Mouse (Mus musculus) forebrain, embryonic 14.5 days (tissue): ENCODE results near the gene Stard3. TPM values are rescaled to one million over a fixed set of nuclear protein-coding genes. Genes with fewer than 3 reads are reported as not detected.

ENCODE experiments used
- ATAC-seq: fragments of 200-750 bp; cut with Nextera tagmentation; 2 replicates; pipeline ENCODE4 v1.8.0; 2017; ENCODE audit warnings: mild to moderate bottlenecking, moderate library complexity
- DNase-seq: peaks from one replicate; pipeline ENCODE4 v3.0.0-alpha.2; 2015; ENCODE audit warnings: low spot score
- H3K27ac ChIP-seq: fragments of 300-500 bp; sonication (generic); 2 replicates; pipeline ENCODE4 v1.5.1; 2014; ENCODE audit warnings: low read depth, mild to moderate bottlenecking, control low read depth, low read length, moderate library complexity
- H3K27me3 ChIP-seq: fragments of 300-500 bp; sonication (generic); replicated peaks from 2 replicates; pipeline ENCODE4 v1.6.1; 2014; ENCODE audit warnings: low read length, control low read depth, mixed read lengths; ENCODE audit not compliant: control insufficient read depth, insufficient read depth
- H3K36me3 ChIP-seq: fragments of 300-500 bp; sonication (generic); 2 replicates; pipeline ENCODE4 v1.6.1; 2014; ENCODE audit warnings: low read length, control low read depth; ENCODE audit not compliant: control insufficient read depth, insufficient read depth
- H3K4me1 ChIP-seq: fragments of 300-500 bp; sonication (generic); 2 replicates; pipeline ENCODE4 v1.6.1; 2014; ENCODE audit warnings: antibody characterized with exemption, low read length, control low read depth; ENCODE audit not compliant: control insufficient read depth, insufficient read depth
- H3K4me2 ChIP-seq: fragments of 300-500 bp; sonication (generic); 2 replicates; pipeline ENCODE4 v1.6.1; 2014; ENCODE audit warnings: mild to moderate bottlenecking, control low read depth, low read length
- H3K4me3 ChIP-seq: fragments of 300-500 bp; sonication (generic); 2 replicates; pipeline ENCODE4 v1.5.1; 2014; ENCODE audit warnings: low read depth, low read length, control low read depth
- H3K9ac ChIP-seq: fragments of 300-500 bp; sonication (generic); 2 replicates; pipeline ENCODE4 v1.6.1; 2014; ENCODE audit warnings: mild to moderate bottlenecking, low read length, control low read depth, moderate library complexity
- H3K9me3 ChIP-seq: fragments of 300-500 bp; sonication (generic); replicated peaks from 2 replicates; pipeline ENCODE4 v1.6.1; 2016; ENCODE audit warnings: low read length, control low read depth, mixed read lengths; ENCODE audit not compliant: control insufficient read depth
- WGBS: fragments of 180-500 bp; shearing (Covaris S2); extraction: QIAGEN DNeasy Blood & Tissue Kit; methylation state at CpG from one replicate; pipeline ENCODE4 v1.1.7; 2014; 5-methylcytosine and 5-hydroxymethylcytosine counted together
- polyA plus RNA-seq: library from polyadenylated mRNA; unstranded; fragments of >200 nt; fragmentation: Nextera tagmentation; extraction: Ambion mirVana; gene quantifications from 2 replicates; pipeline ENCODE4 v1.2.1, GENCODE M21; 2014

Gene Stard3
- polyA plus RNA-seq, 1 experiment from 2014 or later: 43.8 TPM

DNA sequence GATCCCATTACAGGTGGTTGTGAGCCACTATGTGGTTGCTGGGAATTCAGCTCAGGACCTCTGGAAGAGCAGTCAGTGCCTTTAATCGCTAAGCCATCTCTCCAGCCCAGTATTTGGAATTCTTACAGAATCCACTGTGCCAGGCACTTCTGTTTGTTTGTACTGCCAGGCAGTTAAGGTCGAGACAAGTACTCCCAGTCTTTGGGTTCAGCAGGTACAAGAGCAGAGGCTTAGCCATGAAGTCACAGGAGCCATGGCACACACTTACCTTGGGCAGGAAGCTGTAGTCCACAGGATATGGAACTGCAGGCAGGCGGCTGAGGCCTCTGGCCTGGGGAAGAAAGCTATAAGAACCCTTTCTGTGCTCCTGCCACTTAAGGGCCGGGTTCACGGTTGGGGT, 5.6 kb downstream of the Stard3 start:
- 83% methylated on average over 5 of the region's 5 CpGs for WGBS

DNA sequence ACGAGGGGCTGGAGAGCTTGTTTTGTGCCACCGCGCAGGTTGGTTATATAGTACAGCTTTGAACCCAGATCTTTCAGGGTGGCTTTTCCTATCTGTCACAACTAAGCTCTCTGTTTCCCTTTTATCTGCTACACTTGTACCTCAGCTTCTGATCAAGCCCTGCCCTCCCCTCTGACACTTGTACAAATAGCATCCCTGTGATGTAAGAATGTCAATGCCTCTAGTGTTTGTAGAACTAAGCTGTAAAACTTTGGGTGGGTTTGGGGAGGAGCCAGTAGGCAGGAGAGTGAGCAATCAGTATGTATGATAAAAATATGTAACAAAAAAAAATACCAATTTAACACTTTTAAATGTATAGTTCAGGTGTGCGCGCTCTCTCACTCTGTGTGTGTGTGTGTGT, 6.2 kb downstream of the Stard3 start:
- WGBS: 92% methylated on average over 5 of the region's 5 CpGs
- Histone ChIP-seq H3K4me3 (no peak overlapping the region), H3K27ac (no peak overlapping the region), H3K4me1 (peaks cover 6% of the 10 kb centered on the region), H3K27me3 (no peaks in the 10 kb centered on the region), H3K4me2 (no peak overlapping the region), H3K9me3 (no peaks in the 10 kb centered on the region), H3K9ac (no peak overlapping the region), H3K36me3 (no peaks in the 10 kb centered on the region)
- no peak for ATAC-seq
- no peak for DNase-seq

More for the DNA sequence above, 5.6 kb downstream of the Stard3 start:
- Histone ChIP-seq H3K36me3 (no peaks in the 10 kb centered on the region), H3K4me3 (no peak overlapping the region), H3K27me3 (no peaks in the 10 kb centered on the region), H3K27ac (no peak overlapping the region), H3K4me1 (peaks cover 12% of the 10 kb centered on the region), H3K4me2 (no peak overlapping the region), H3K9ac (no peak overlapping the region), H3K9me3 (no peaks in the 10 kb centered on the region)
- DNase-seq: no peak
- ATAC-seq: no peak

DNA sequence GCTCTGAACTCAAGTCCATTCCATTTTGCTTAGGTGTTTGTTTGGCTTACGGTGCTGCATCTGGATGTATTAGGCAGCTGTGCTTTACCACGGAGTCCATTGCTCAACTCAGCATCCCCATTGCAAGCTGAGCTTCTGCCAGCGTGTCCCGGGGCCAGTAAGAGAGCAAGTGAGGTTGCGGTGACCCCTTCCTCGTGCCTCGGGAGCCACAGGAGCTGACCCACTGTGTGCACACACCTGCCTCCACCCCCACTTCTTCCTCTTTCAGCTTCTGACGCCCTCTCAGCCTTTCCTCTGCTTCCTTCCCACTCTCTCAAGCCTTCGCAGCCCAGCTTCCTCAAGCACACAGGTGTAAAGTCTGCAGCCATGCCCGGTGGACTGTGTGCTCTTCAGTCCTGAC, 8.1 kb downstream of the Stard3 start:
- Histone ChIP-seq H3K4me1 (peaks cover 9% of the 10 kb centered on the region), H3K9me3 (no peaks in the 10 kb centered on the region), H3K36me3 (no peaks in the 10 kb centered on the region), H3K4me2 (no peak overlapping the region), H3K27ac (no peak overlapping the region), H3K4me3 (no peak overlapping the region), H3K9ac (no peak overlapping the region), H3K27me3 (no peaks in the 10 kb centered on the region)
- no peak for ATAC-seq
- DNase-seq: no peak
- 83% methylated on average over 10 of the region's 10 CpGs for WGBS

- no peak for DNase-seq
- Histone ChIP-seq H3K27me3 (no peaks in the 10 kb centered on the region), H3K9ac (no peak overlapping the region), H3K4me1 (peaks cover 18% of the 10 kb centered on the region), H3K27ac (no peak overlapping the region), H3K4me3 (no peak overlapping the region), H3K4me2 (no peak overlapping the region), H3K36me3 (no peaks in the 10 kb centered on the region), H3K9me3 (no peaks in the 10 kb centered on the region)
- ATAC-seq: no peak
- WGBS: 79% methylated on average over 10 of the region's 10 CpGs
These were observed 9.1 kb downstream of the Stard3 start for GRCm38 (mm10) chr11:98367171-98367862.

DNA sequence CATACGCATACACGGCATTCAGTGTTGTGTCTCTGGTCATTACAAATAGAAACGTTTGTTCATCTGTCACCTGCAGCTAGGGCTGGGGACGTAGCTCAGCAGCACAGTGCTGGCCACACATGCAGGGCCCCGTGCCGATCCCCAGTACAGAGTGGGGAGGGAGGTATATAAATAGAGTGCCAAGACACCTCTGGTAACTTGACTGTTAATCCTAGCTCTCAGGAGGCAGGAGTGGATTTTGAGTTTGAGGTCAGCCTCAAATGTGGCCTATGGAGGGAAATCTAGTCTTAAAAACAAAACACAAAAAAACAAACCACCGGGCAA, 9.7 kb downstream of the Stard3 start:
- Histone ChIP-seq H3K4me3 (no peak overlapping the region), H3K27me3 (no peaks in the 10 kb centered on the region), H3K9ac (no peak overlapping the region), H3K4me2 (no peak overlapping the region), H3K27ac (no peak overlapping the region), H3K9me3 (no peaks in the 10 kb centered on the region), H3K4me1 (peaks cover 18% of the 10 kb centered on the region), H3K36me3 (no peaks in the 10 kb centered on the region)
- WGBS: 89% methylated on average over 7 of the region's 7 CpGs
- ATAC-seq (no peak), DNase-seq (no peak)

GRCm38 (mm10) chr11:98369337-98369736, 11.2 kb downstream of the Stard3 start:
- peaks cover under 1% of the 10 kb centered on the region for H3K36me3 ChIP-seq
- 64% methylated on average over 6 of the region's 6 CpGs for WGBS
- DNase-seq: peak; percentile 71
- H3K9me3 ChIP-seq: no peaks in the 10 kb centered on the region
- H3K27ac ChIP-seq: peak overlapping the region; percentile 49
- peaks cover 18% of the 10 kb centered on the region for H3K4me1 ChIP-seq
- H3K27me3 ChIP-seq: no peaks in the 10 kb centered on the region
- no peak overlapping the region for H3K4me3 ChIP-seq
- no peak overlapping the region for H3K9ac ChIP-seq
- peak; percentile 51; the same call in 1 of the 2 replicates for ATAC-seq
- H3K4me2 ChIP-seq: no peak overlapping the region

GRCm38 (mm10) chr11:98370588-98370987, 12.4 kb downstream of the Stard3 start:
- DNase-seq (no peak), ATAC-seq (no peak)
- Histone ChIP-seq H3K27ac (peak overlapping the region; percentile 64; the same call in 1 of the 2 replicates), H3K4me3 (no peak overlapping the region), H3K36me3 (peaks cover 13% of the 10 kb centered on the region), H3K4me1 (peaks cover 18% of the 10 kb centered on the region), H3K27me3 (no peaks in the 10 kb centered on the region), H3K9me3 (no peaks in the 10 kb centered on the region), H3K9ac (no peak overlapping the region), H3K4me2 (no peak overlapping the region)
- 66% methylated on average over 2 of the region's 2 CpGs for WGBS

DNA sequence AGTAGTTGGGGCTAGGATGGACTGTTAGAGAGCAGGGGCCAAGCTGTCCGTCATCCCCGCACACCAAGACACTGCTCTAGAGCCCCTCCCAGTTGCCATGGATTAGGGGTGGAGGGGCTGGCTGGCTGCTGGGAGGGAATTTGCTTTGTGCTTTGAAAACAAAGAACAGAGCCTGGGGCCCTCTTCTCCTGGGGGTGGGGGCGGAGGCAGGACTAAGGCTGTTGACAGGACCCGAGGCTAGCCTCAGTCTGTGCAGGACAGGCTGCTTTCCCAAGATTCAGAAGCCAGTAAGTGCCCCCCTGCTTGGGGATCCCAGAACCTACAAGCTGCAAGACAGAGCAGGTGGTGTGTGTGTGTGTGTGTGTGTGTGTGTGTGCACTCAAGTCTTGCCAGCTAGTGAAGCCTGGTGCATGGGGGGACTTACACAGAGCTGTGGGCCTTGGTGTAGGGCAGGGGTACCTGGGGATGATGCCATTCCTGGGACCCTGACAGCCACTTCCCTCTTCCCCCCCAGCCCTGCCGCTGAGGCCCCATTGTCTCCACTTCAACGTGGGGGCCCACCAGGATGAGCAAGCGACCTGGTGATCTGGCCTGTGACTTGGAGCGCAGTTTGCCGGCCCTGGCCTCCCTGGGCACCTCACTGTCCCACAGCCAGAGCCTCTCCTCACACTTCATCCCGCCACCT, 13.5 kb downstream of the Stard3 start:
- ATAC-seq: peak; percentile 70
- H3K27me3 ChIP-seq: no peaks in the 10 kb centered on the region
- H3K36me3 ChIP-seq: peaks cover 24% of the 10 kb centered on the region
- peak overlapping the region; percentile 26; the same call in 1 of the 2 replicates for H3K4me2 ChIP-seq
- DNase-seq: peak; percentile 77
- WGBS: 17% methylated on average over 10 of the region's 10 CpGs
- peak overlapping the region; percentile 64 for H3K27ac ChIP-seq
- no peak overlapping the region for H3K4me3 ChIP-seq
- peaks cover 18% of the 10 kb centered on the region for H3K4me1 ChIP-seq
- no peaks in the 10 kb centered on the region for H3K9me3 ChIP-seq
- H3K9ac ChIP-seq: 0 out of 2 replicates have a peak overlapping the region, but pooled peaks have one; percentile 14

DNA sequence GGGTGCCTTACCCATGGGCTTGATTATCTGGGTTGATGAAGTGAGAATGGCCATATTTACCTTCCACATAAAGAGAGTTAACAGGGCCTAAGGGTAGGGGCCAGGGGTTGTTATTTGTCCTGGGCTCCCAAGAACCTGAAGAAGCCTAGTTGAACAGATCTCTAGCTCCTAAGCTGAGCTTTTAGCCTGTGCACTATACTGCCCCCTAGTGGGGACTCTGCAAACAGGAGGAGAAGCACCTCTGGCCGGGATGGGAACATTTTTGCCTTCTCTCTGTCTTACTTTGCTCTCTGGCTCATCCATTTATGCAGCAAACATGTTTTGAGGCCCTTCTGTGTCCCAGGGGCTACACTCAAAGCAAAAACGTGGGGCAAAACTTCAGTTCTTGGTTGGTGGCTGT, 14.2 kb downstream of the Stard3 start:
- peak overlapping the region; percentile 26; the same call in 1 of the 2 replicates for H3K4me2 ChIP-seq
- WGBS: 2% methylated on average over 2 of the region's 2 CpGs
- H3K9ac ChIP-seq: no peak overlapping the region
- peak; percentile 82 for DNase-seq
- ATAC-seq: no peak
- no peaks in the 10 kb centered on the region for H3K27me3 ChIP-seq
- peak overlapping the region; percentile 64 for H3K27ac ChIP-seq
- H3K9me3 ChIP-seq: no peaks in the 10 kb centered on the region
- no peak overlapping the region for H3K4me3 ChIP-seq
- peaks cover 31% of the 10 kb centered on the region for H3K36me3 ChIP-seq
- H3K4me1 ChIP-seq: peaks cover 18% of the 10 kb centered on the region
